16 mouse cellular contexts compared by ENCODE assay signal in genomic region chr14:48762691-48763090, GRCm38 (mm10).
"Had no signal": no experiment of that assay in that cellular context is flagged by ENCODE, and none has a peak within 500 bp of the region (broad histone marks: within the 10 kb centered on the region; RNA-seq: fewer than 3 reads in every experiment).

No protein-coding gene starts in this region.

- H3K9me3 ChIP-seq: neural tube, embryonic 13.5 days; neural tube, embryonic 15.5 days; stomach, embryonic 15.5 days had no signal

- DNase-seq: retina, postnatal 1 day; right cerebral cortex, adult 18-20 months; right cerebral cortex, postnatal 14 days; right cerebral cortex, postnatal 25 days; right cerebral cortex, postnatal 4 days; spleen, adult 18-20 months; thymus, adult 18-20 months; thymus, adult 2 months; thymus, postnatal 14 days; thymus, postnatal 25 days; thymus, postnatal 36 days; thymus, postnatal 4 days had no signal

- H3K27ac ChIP-seq: neural tube, embryonic 13.5 days; neural tube, embryonic 15.5 days; stomach, embryonic 15.5 days; stomach, postnatal 0 days had no signal

- H3K4me3 ChIP-seq: neural tube, embryonic 13.5 days; neural tube, embryonic 15.5 days; stomach, embryonic 15.5 days had no signal

- H3K36me3 ChIP-seq: neural tube, embryonic 13.5 days; neural tube, embryonic 15.5 days; stomach, embryonic 15.5 days had no signal

- H3K4me1 ChIP-seq: neural tube, embryonic 15.5 days; stomach, embryonic 15.5 days had no signal

- H3K4me2 ChIP-seq: neural tube, embryonic 13.5 days; neural tube, embryonic 15.5 days; stomach, embryonic 15.5 days had no signal

- H3K9ac ChIP-seq: neural tube, embryonic 13.5 days; neural tube, embryonic 15.5 days; stomach, embryonic 15.5 days had no signal

- H3K27me3 ChIP-seq: neural tube, embryonic 13.5 days; neural tube, embryonic 15.5 days; stomach, embryonic 15.5 days had no signal
